Mouse (Mus musculus) liver, embryonic 16.5 days (tissue): ENCODE data around the gene 4921536K21Rik. TPM values are rescaled to one million over a fixed set of nuclear protein-coding genes. Genes with fewer than 3 reads are reported as not detected.

Source experiments
- ATAC-seq: fragments of 200-750 bp; cut with Nextera tagmentation; 2 replicates; pipeline ENCODE4 v1.8.0; 2017; ENCODE audit warnings: low read depth, mild to moderate bottlenecking, moderate number of reproducible peaks, moderate library complexity
- H3K27ac ChIP-seq: fragments of 300-500 bp; sonication (generic); 2 replicates; pipeline ENCODE4 v1.5.1; 2014; ENCODE audit warnings: mild to moderate bottlenecking, low read length
- H3K27me3 ChIP-seq: fragments of 300-500 bp; sonication (generic); 2 replicates; pipeline ENCODE4 v1.6.1; 2014; ENCODE audit warnings: low read depth, low read length, mixed read lengths; ENCODE audit not compliant: control insufficient read depth, insufficient read depth
- H3K36me3 ChIP-seq: fragments of 300-500 bp; sonication (generic); 2 replicates; pipeline ENCODE4 v1.6.1; 2014; ENCODE audit warnings: mild to moderate bottlenecking; ENCODE audit not compliant: control insufficient read depth, insufficient read depth
- H3K4me1 ChIP-seq: fragments of 300-500 bp; sonication (generic); 2 replicates; pipeline ENCODE4 v1.6.1; 2014; ENCODE audit warnings: low read depth, low read length, mixed read lengths; ENCODE audit not compliant: control insufficient read depth
- H3K4me2 ChIP-seq: fragments of 300-500 bp; sonication (generic); 2 replicates; pipeline ENCODE4 v1.6.1; 2014; ENCODE audit warnings: low read depth, low read length, mixed read lengths
- H3K4me3 ChIP-seq: fragments of 300-500 bp; sonication (generic); 2 replicates; pipeline ENCODE4 v1.5.1; 2014; ENCODE audit warnings: low read depth, mild to moderate bottlenecking, low read length
- H3K9ac ChIP-seq: fragments of 300-500 bp; sonication (generic); 2 replicates; pipeline ENCODE4 v1.6.1; 2014; ENCODE audit warnings: low read depth, low read length
- H3K9me3 ChIP-seq: fragments of 300-500 bp; sonication (generic); replicated peaks from 2 replicates; pipeline ENCODE4 v1.6.1; 2016; ENCODE audit warnings: low read length; ENCODE audit not compliant: control insufficient read depth
- WGBS: fragments of 180-500 bp; shearing (Covaris S2); extraction: QIAGEN DNeasy Blood & Tissue Kit; methylation state at CpG from one replicate; pipeline ENCODE4 v1.1.7; 2014; ENCODE audit not compliant: insufficient replicate concordance; 5-methylcytosine and 5-hydroxymethylcytosine counted together
- polyA plus RNA-seq: library from polyadenylated mRNA; unstranded; fragments of >200 nt; fragmentation: Nextera tagmentation; extraction: Ambion mirVana; gene quantifications from 2 replicates; pipeline ENCODE4 v1.2.1, GENCODE M21; 2015

The 4921536K21Rik gene
- polyA plus RNA-seq, 1 experiment from 2014 or later = not detected

DNA sequence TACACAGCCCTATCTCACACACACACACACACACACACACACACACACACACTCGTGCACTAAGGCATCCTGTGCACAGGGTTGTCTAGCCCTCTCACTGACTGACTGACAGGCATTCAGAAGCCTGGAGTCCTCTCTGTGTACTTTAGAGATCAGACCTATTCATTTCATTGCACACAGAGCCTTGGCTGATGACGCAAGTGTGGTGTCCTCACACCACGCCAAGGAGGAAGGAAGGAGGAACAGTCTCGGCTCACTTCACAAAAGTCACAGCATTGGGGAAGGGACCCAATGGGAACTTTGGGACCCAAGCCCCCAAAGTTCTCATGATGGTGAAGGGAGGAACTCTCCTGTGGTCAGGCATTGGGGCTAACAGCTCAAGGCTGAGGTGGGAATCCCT, 35.1 kb upstream of the 4921536K21Rik start:
- Histone ChIP-seq H3K4me3 (no peak overlapping the region), H3K36me3 (no peaks in the 10 kb centered on the region), H3K9ac (no peak overlapping the region), H3K27me3 (no peaks in the 10 kb centered on the region), H3K4me1 (no peaks in the 10 kb centered on the region), H3K9me3 (no peaks in the 10 kb centered on the region), H3K27ac (no peak overlapping the region), H3K4me2 (no peak overlapping the region)
- 19% methylated on average over 4 of the region's 4 CpGs for WGBS
- 0 out of 2 replicates have a peak, but pooled peaks have one; percentile 17 for ATAC-seq

DNA sequence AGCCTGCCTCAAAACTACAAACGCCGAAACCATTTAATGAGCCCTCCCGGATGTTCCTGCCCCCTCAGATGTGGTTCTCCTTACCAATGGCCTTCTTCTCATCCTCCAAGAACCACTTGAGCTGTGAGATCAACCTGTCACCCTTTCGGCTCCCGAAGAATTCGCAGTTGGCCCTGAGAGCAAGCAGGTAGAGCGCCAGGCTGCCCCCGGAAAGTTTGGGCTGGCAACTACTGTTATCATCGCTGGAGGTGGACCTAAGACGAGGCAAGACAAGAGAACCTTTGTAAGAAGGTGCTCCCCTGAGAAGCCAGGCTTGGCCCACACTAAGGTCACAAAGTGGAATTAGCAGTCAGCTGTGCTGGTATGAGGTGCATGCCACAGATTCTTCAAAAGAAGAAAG, 31.0 kb upstream of the 4921536K21Rik start:
- WGBS = 79% methylated on average over 10 of the region's 10 CpGs

DNA sequence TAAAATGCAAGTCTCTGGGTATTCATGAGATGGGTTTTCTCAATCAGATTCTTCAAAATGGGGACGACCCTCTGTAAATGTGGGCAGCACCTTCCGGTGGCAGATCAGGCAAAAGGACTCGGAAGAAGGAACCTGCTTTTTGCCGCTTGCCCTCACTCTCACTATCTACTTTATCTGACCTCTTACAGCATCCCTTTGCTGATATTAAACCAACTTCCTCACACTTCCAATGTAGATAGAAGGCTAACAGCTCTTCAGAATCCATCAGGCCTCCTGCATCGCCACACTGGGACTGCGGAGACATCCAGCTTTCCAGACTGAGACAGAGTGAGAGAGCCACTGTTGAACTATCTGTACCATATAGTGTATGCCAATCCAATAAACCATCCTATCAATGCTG, 27.8 kb upstream of the 4921536K21Rik start:
- Histone ChIP-seq H3K9me3 (no peaks in the 10 kb centered on the region), H3K4me3 (no peak overlapping the region), H3K27ac (no peak overlapping the region), H3K36me3 (no peaks in the 10 kb centered on the region; the same call in 1 of the 2 replicates), H3K9ac (no peak overlapping the region), H3K4me2 (no peak overlapping the region), H3K27me3 (no peaks in the 10 kb centered on the region), H3K4me1 (no peaks in the 10 kb centered on the region)
- ATAC-seq = no peak
- WGBS = 74% methylated on average over 6 of the region's 6 CpGs

More for the DNA sequence above, 31.0 kb upstream of the 4921536K21Rik start:
- no peak overlapping the region for H3K4me3 ChIP-seq
- no peaks in the 10 kb centered on the region for H3K9me3 ChIP-seq
- H3K4me2 ChIP-seq = no peak overlapping the region
- no peak overlapping the region for H3K27ac ChIP-seq
- H3K36me3 ChIP-seq = no peaks in the 10 kb centered on the region; the same call in 1 of the 2 replicates
- H3K27me3 ChIP-seq = no peaks in the 10 kb centered on the region
- H3K4me1 ChIP-seq = no peaks in the 10 kb centered on the region
- H3K9ac ChIP-seq = no peak overlapping the region
- ATAC-seq = no peak

DNA sequence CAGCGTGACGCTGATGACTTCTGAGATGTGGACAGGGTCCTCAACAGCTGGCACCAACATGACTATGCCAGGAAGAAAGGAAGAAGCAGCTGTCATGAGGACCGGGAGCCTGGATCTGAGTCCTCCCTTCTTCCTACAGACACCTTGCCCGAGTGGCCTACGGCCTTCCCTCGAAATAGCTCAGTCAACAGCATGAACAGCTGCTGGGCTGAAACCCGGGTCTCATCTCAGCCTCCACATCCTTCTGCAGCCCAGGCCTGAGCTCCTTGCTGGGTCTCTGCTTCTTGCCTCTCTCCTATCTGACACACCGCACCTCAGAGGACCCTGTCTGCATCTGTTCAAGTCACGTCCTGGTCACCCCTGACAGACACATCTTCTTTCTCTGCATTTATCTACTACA, 27.2 kb upstream of the 4921536K21Rik start:
- no peaks in the 10 kb centered on the region; the same call in 1 of the 2 replicates for H3K36me3 ChIP-seq
- H3K9me3 ChIP-seq = no peaks in the 10 kb centered on the region
- 74% methylated on average over 9 of the region's 9 CpGs for WGBS
- no peak for ATAC-seq
- no peak overlapping the region for H3K4me3 ChIP-seq
- H3K4me2 ChIP-seq = no peak overlapping the region
- no peak overlapping the region for H3K9ac ChIP-seq
- H3K4me1 ChIP-seq = no peaks in the 10 kb centered on the region
- H3K27ac ChIP-seq = no peak overlapping the region
- no peaks in the 10 kb centered on the region for H3K27me3 ChIP-seq

DNA sequence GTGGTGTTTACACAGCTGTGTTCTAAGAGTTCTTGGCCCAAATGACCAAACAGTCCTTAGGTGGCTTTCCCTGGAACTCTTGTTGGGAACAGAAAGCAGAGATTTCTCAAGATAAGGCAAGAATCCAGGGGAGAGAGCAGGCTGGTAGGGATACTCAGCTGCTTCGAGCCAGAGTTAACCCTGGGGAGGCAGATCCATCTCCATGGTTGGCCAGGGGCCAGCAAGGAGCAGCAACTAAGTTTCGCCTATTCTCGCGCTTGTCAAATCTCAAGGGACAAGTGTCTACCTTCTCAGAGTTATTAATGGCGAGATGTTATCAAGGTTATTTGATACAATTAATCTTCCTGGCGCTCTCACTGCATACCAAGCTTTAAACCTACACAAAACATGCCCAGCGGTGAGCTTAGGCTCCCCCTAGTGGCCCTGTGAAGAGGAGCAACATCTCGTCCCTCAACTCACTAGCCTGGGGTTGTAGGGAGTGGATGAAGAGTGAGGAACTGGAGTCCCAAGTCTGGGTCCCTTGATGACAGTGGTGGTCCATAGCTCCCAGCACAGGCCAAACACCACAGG, 26.5 kb upstream of the 4921536K21Rik start:
- Histone ChIP-seq H3K9me3 (no peaks in the 10 kb centered on the region), H3K4me2 (no peak overlapping the region), H3K9ac (no peak overlapping the region), H3K27ac (no peak overlapping the region), H3K27me3 (no peaks in the 10 kb centered on the region), H3K4me1 (no peaks in the 10 kb centered on the region), H3K4me3 (no peak overlapping the region), H3K36me3 (no peaks in the 10 kb centered on the region; the same call in 1 of the 2 replicates)
- no peak for ATAC-seq
- 29% methylated on average over 8 of the region's 8 CpGs for WGBS

DNA sequence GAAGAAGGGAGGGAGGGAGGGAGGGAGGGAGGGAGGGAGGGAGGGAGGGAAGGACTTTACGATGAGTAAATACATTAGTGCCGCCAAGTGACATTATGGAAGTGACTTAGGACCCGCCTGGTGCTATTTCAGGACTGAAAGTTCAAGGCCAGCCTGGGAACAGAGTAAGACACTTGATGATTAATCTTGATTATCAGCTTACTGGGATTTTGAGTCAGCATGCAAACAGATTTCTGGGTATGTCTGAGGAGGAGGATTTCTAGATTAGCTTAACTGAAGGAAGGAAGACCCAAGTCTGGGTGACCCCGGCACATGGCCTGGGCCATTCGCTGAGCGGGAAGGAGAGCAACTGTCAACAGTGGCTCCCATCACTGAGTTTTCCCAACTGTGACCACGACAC, 25.6 kb upstream of the 4921536K21Rik start:
- H3K27ac ChIP-seq = no peak overlapping the region
- 65% methylated on average over 7 of the region's 7 CpGs for WGBS

DNA sequence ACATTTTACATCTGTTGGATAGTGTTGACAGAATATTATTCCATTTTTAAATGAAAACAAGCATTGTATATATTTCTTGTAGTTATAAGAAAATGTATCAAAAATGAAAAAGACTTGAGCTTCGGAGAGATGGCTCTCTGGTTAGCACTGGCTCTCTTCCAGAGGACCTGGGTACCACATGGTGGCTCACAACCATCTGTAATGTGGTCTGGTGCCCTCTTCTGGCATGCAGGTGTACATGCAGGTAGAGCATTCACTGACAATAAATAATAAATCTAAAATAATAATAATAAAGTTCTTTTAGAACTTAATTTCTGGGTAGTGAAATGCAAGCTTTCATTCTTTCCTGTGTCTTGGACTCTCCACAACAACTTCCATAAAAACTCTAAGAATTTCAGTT, 23.8 kb upstream of the 4921536K21Rik start:
- Histone ChIP-seq H3K36me3 (no peaks in the 10 kb centered on the region; the same call in 1 of the 2 replicates), H3K9me3 (no peaks in the 10 kb centered on the region), H3K4me2 (no peak overlapping the region), H3K4me3 (no peak overlapping the region), H3K4me1 (peaks cover 7% of the 10 kb centered on the region), H3K27me3 (peaks cover 7% of the 10 kb centered on the region), H3K9ac (no peak overlapping the region), H3K27ac (no peak overlapping the region)
- 49% methylated on average over 1 of the region's 1 CpGs for WGBS
- no peak for ATAC-seq

More for the DNA sequence above, 25.6 kb upstream of the 4921536K21Rik start:
- no peaks in the 10 kb centered on the region for H3K4me1 ChIP-seq
- no peak overlapping the region for H3K4me3 ChIP-seq
- no peaks in the 10 kb centered on the region for H3K27me3 ChIP-seq
- no peak for ATAC-seq
- H3K9me3 ChIP-seq = no peaks in the 10 kb centered on the region
- no peak overlapping the region for H3K4me2 ChIP-seq
- no peaks in the 10 kb centered on the region; the same call in 1 of the 2 replicates for H3K36me3 ChIP-seq
- H3K9ac ChIP-seq = no peak overlapping the region

DNA sequence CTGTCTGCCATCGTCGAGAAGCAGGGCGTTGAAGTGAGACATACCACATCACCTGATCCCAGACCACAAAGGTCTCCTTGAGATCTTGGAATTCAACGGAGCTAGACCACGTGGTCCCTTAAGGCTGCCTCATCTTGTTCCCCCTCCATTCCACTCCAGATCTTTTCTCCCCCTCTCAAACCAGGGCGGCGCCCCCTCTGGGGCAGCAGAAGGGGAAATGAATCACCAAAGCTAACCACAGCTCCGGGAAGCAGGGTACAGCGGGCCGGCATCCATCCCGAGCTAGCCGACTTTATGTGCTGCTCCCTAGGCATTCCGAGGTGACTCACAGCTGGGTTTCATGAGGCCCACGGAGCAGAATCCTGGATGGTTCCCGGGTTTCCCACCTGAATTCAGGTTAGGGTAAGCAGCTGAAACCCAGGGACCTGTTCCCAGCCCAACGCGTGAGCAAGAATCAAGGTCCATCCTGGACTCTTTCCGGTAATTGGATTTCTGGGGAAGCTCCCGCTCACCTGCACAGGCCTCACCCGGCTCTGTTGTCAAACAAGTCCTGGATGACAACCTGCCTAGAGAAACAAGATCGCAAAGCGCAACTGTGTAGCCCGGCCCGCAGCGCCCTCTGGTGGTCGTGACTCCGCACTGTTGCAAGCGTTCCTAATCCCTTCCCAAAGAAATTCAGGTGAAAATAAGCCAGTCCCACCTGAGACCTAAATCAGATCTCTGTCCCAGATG, 19.4 kb upstream of the 4921536K21Rik start, which contains the start of gene Slc35e4:
Gene Slc35e4, minus strand, starts transcription at position 556 of the 732 bp plus-strand sequence.
- Histone ChIP-seq H3K27ac (no peak within 1 kb of the TSS; the same call in 1 of the 2 replicates), H3K36me3 (no peaks in the 10 kb centered on the region), H3K4me3 (peak within 1 kb of the TSS; percentile 59), H3K27me3 (peaks cover 27% of the 10 kb centered on the region), H3K9me3 (no peaks in the 10 kb centered on the region), H3K9ac (peak within 1 kb of the TSS; percentile 25; the same call in 1 of the 2 replicates), H3K4me2 (peak within 1 kb of the TSS; percentile 73), H3K4me1 (peaks cover 9% of the 10 kb centered on the region)
- under 1% methylated on average over 28 of the region's 28 CpGs for WGBS
- peak; percentile 35 for ATAC-seq
